Mouse (Mus musculus): ENCODE data around the gene Syne1.

Syne1 gene

DNA sequence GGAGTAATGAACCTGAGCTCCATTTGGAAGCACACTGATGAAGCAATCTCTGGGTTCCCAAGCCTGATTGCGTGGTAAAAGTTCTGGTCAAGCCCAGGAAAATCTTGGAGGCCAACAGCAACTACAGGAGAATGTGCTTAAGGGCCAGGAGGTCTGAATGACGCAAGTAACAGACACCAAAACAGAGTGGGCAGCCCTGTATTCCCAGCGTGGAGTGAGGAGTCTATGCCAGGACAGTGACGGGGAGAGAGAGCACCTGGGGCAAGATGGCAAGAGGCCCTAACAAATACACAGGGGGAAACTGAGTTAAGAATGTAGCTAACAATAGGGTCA lies 411.4 kb downstream of the Syne1 start:
- no peak for DNase-seq (ENCODE audit: low spot score)

GRCm38 (mm10) chr10:5139246-5139931 lies 411.9 kb downstream of the Syne1 start:
- no peak for DNase-seq (ENCODE audit: low spot score)

- DNase-seq (ENCODE audit: low spot score): no peak
Measured at GRCm38 (mm10) chr10:5132050-5132449, 419.2 kb downstream of the Syne1 start.

DNA sequence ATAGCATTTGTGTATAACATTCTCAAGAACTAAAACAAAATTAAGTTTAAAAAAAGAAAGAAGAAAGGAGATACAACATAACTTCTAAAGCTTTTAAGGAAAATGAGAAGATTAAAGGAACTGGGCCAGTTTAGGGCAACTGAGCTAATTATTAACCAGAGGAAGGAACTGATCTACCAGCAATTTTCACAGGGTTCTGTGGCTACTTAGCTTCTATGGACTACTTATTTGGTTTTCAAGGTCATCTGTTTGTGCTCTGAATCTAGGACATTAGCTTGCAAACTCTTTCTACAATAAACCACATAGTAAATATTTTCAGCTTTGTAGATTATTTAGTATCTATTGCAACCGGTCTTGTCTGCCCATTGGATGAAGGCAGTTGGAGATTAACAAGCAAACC lies 420.8 kb downstream of the Syne1 start:
- DNase-seq (ENCODE audit: low spot score): no peak

GRCm38 (mm10) chr10:5124757-5125156 lies 426.5 kb downstream of the Syne1 start:
- no peak for DNase-seq (ENCODE audit: low spot score)

DNA sequence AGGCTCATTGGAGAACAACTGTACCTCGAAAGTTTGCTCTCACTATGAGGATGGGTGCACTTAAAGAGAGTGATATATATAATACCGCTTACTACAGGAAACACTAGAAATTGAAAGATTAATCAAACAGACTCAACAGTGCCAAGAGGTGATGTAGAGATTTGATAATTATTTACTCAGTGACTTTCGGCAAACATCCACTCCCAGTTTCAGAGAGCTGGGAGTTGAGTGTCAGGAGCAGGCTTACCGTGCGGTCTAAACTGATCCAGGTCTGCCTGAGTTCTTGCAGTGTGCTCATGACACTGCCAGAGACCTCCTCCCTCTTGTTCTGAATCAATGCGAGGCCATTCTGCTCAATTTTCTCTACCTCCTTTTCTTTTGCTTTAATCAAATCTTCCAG lies 434.6 kb downstream of the Syne1 start:
- no peak for DNase-seq (ENCODE audit: low spot score)

GRCm38 (mm10) chr10:5116155-5116554 lies 435.1 kb downstream of the Syne1 start:
- DNase-seq (ENCODE audit: low spot score): no peak

DNA sequence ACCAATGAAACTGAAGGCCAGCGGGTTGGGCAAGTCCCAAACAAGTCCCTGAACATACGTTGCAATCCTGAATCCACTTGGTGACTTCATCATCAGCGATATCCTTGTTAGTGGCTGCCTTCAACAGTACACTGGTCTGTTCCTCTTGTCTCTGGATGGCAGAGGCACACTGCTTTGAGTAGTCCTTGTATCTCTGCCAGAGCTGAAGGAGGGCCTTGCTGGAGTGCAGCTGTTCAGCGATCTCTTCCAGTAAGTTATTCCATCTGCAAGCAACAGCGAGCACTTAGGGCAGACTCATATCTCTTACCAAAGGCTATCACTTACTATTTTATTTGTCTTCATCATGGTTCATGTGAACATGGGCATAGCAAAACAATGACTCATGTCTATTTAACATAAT lies 440.5 kb downstream of the Syne1 start:
- no peak for DNase-seq (ENCODE audit: low spot score)

DNA sequence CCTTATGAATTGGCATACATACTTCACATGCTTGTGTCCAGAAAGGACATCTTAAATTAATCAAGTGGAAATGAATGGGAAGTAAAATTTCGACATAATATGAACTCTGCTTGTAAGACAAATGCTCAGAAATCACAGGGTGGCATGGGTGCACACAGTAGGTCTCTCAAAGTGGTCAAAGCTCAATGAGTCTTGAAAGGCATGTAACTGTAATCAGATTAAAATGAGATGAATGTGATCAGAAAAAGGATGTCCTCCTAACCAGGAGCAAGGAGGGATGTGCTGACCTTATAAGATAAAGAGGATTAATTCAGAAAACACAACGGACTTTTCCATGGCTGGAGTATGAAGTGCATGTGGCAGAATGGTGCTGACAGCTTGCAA lies 453.5 kb downstream of the Syne1 start:
- DNase-seq (ENCODE audit: low spot score): no peak

GRCm38 (mm10) chr10:5096996-5097753 lies 454.1 kb downstream of the Syne1 start:
- no peak for DNase-seq (ENCODE audit: low spot score)

- no peak for DNase-seq (ENCODE audit: low spot score)
Measured at GRCm38 (mm10) chr10:5089133-5089532, 462.1 kb downstream of the Syne1 start.

DNA sequence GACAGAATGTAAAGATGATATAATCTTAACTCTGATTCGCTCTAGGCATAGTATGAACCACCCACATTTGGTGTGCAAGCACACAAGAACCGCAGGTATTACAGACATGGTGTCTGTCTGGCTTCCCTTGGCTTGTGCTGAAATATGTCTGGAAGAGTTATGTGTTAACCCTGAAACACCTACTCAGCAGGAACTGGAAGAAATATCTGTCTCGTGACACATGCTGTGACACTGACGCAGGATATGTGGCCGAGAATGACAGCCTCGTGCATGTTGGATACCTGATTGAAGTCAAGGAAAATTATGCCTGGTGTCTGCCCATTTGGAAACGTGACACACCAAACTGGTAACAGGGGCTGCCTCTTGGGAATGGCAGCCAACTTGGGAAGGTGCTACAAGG lies 463.9 kb downstream of the Syne1 start:
- no peak for DNase-seq (ENCODE audit: low spot score)

GRCm38 (mm10) chr10:5086329-5086728 lies 465.0 kb downstream of the Syne1 start:
- DNase-seq (ENCODE audit: low spot score): no peak

GRCm38 (mm10) chr10:5085792-5086191 lies 465.5 kb downstream of the Syne1 start:
- DNase-seq (ENCODE audit: low spot score): no peak

- no peak for DNase-seq (ENCODE audit: low spot score)
Measured at GRCm38 (mm10) chr10:5083716-5084115, 467.6 kb downstream of the Syne1 start.

- no peak for DNase-seq (ENCODE audit: low spot score)
Measured at GRCm38 (mm10) chr10:5079945-5080468, 471.3 kb downstream of the Syne1 start.

DNA sequence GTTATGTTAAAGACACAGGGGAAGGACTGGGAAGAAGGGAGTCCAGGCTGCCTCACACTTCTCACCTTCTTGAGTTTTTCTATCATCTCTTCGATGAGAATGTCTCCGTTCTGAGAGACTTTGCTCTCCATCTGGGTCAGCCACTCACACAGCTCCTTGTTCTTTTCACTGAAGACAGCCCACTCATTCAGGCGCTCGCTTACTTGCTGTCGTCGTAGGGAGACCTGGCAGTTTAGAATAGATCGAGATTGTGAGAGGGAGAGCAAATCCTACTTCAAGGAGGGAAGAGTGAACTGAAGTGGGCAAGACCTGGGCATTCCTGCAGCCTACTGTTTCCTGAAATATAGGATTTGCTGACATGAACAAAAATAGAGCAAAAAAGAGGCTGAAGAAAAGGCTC lies 475.6 kb downstream of the Syne1 start:
- DNase-seq (ENCODE audit: low spot score): no peak

DNA sequence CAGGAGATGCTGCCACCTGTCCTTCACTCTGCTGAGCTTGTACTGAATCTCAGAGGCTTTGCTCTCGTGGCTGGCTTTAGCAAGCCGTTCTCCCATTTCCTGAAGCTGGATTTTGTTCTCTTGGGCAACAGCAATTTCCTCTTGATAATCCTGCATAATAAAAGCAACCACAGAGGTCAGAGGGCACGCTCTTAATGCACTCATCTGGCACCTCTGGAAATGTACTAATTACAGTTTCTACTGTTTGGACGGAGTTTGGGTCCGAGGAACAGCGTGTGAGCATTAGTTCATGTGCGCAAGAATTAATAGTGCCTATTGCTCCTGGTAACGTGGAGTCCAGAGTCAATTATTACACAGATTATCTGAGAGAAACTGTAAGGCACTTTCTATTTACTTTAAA lies 479.2 kb downstream of the Syne1 start:
- no peak for DNase-seq (ENCODE audit: low spot score)

DNA sequence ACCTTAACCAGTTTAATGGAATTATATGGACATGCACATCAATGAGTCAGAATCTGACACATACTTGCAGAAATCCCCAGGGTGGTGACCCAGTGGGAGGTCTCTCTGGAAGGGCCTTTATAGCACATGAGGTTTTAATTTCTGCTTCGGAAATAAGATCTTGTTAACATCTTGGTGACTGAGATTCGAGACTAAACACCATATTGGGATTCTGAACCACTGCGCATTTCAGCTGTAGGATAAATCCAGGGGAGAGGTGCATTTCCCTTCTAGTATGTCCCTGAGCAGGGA lies 480.4 kb downstream of the Syne1 start:
- DNase-seq (ENCODE audit: low spot score): no peak

GRCm38 (mm10) chr10:5070168-5070940 lies 480.9 kb downstream of the Syne1 start:
- no peak for DNase-seq (ENCODE audit: low spot score)

DNA sequence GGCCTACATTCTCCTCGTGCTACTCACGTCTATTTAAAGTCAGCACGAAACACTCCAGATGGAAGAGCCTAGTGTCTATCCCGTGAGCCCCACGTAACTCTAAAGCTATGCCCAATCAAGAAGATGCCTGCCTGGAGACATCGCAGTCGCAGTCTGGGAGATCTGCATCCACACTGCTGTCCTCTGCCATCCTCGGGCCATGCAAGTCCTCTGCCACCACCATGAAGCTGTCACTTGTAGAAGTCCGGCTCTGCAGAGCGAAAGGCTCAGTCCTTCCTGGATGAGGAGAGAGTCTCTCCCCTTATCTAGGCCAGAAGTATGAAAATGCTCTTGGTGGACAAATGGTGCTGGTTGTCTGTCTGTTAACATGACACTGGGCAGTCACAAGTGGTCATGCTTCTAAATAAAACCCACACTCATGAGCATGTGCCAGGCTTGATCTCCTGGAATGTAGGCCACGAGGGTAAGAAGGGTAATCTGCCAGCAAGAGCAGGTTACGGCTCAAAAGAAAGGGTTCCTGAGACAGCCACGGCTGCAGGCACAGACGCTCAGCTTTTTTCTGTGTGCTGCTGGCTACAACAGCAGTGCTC lies 482.5 kb downstream of the Syne1 start, which contains the start of gene Gm10097:
Gene Gm10097 (plus strand): TSS at position 517 of the 590 bp plus-strand sequence.
- no peak for DNase-seq (ENCODE audit: low spot score)

- no peak for DNase-seq (ENCODE audit: low spot score)
Measured at GRCm38 (mm10) chr10:5067113-5067512, 484.2 kb downstream of the Syne1 start.

DNA sequence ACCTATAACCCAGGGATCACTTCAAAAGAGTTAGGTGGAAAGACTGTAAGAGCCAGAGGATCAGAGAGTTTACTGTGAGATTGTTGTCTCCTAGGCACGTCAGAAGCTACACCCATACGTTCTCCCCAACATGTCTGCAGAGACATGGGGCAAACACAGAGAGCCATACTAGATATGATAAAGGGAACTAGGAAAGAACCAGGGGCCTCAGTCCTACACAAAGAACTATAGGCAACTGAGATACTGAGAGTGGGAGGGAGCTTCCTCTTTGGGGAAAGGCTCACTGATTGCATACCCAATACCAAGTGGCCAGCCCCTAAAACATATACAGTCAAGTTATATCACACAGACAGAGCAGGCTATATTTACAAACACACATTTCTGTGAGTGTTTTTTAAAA lies 491.3 kb downstream of the Syne1 start:
- no peak for DNase-seq (ENCODE audit: low spot score)
